In genomic region chr5:144836100-144836499, GRCm38 (mm10) we compare ENCODE assay signal across 9 mouse cellular contexts.
DNase-seq lines count a peak whose midpoint lies in the region; ATAC-seq lines count a peak whose summit lies in the region.
"Had no signal": no experiment of that assay in that cellular context is flagged by ENCODE, and none has a peak within 500 bp of the region (broad histone marks: within the 10 kb centered on the region; RNA-seq: fewer than 3 reads in every experiment).

No protein-coding gene starts in this region.

- intact Hi-C loops in gastrocnemius, postnatal 14 days (cut with DNase I; ENCODE audit: low total_unique reads), result no loop called here

- no peak overlapping the region for H3K4me2 ChIP-seq in hindbrain, embryonic 13.5 days
- H3K4me2 ChIP-seq: midbrain, embryonic 12.5 days had no signal

- H3K36me3 ChIP-seq in hindbrain, embryonic 10.5 days, result peaks cover 100% of the 10 kb centered on the region
- H3K36me3 ChIP-seq in hindbrain, embryonic 13.5 days, result peaks cover 100% of the 10 kb centered on the region

- H3K4me1 ChIP-seq in hindbrain, embryonic 10.5 days (replicated peaks), result no peaks in the 10 kb centered on the region
- no peaks in the 10 kb centered on the region for H3K4me1 ChIP-seq in hindbrain, embryonic 13.5 days (replicated peaks)
- H3K4me1 ChIP-seq: midbrain, embryonic 12.5 days had no signal

- H3K27me3 ChIP-seq in hindbrain, embryonic 10.5 days (ENCODE audit: insufficient read depth, poor library complexity, severe bottlenecking), result no peaks in the 10 kb centered on the region
- no peaks in the 10 kb centered on the region for H3K27me3 ChIP-seq in hindbrain, embryonic 13.5 days
- H3K27me3 ChIP-seq: midbrain, embryonic 12.5 days had no signal

- H3K9me3 ChIP-seq in hindbrain, embryonic 10.5 days, result no peaks in the 10 kb centered on the region; the same call in 1 of the 2 replicates
- no peaks in the 10 kb centered on the region for H3K9me3 ChIP-seq in hindbrain, embryonic 13.5 days
- H3K9me3 ChIP-seq: midbrain, embryonic 12.5 days had no signal

- DNase-seq in hindbrain, embryonic 10.5 days (ENCODE audit: low spot score), result peak; percentile 11
- peak; percentile 57 for DNase-seq in testis, postnatal 10 days (ENCODE audit: low spot score)
- DNase-seq in testis, postnatal 14 days (ENCODE audit: low spot score), result no peak
- peak; percentile 19 for DNase-seq in embryo, embryonic 11 days
- peak; percentile 23 for DNase-seq in retina, postnatal 7 days (ENCODE audit: low read depth, low spot score)
- DNase-seq in gastrocnemius, postnatal 14 days, result no peak
- no peak for DNase-seq in neural tube, embryonic 10.5 days (ENCODE audit: extremely low spot score, low spot score)

- WGBS in hindbrain, embryonic 10.5 days, result 94% methylated on average over 3 of the region's 3 CpGs
- WGBS in hindbrain, embryonic 13.5 days, result 93% methylated on average over 3 of the region's 3 CpGs

- H3K4me3 ChIP-seq in hindbrain, embryonic 10.5 days, result no peak overlapping the region
- H3K4me3 ChIP-seq in hindbrain, embryonic 13.5 days, result no peak overlapping the region
- H3K4me3 ChIP-seq: midbrain, embryonic 12.5 days had no signal

- ATAC-seq in hindbrain, embryonic 13.5 days (ENCODE audit: low FRiP score), result no peak

- no peak overlapping the region for H3K9ac ChIP-seq in hindbrain, embryonic 13.5 days
- H3K9ac ChIP-seq: midbrain, embryonic 12.5 days had no signal

- H3K27ac ChIP-seq in hindbrain, embryonic 10.5 days, result no peak overlapping the region
- H3K27ac ChIP-seq in hindbrain, embryonic 13.5 days, result no peak overlapping the region
- H3K27ac ChIP-seq: midbrain, embryonic 12.5 days had no signal

Comparison
In these comparisons a context has a peak if more than half of its experiments do, and no peak if none do; other contexts are left out.
1. DNase-seq: peak in hindbrain, embryonic 10.5 days (single experiment), testis, postnatal 10 days (single experiment), embryo, embryonic 11 days (single experiment) and retina, postnatal 7 days (single experiment); none in testis, postnatal 14 days (single experiment), gastrocnemius, postnatal 14 days (single experiment) and neural tube, embryonic 10.5 days (single experiment).